Mouse (Mus musculus): ENCODE measurements around the gene Ovch2. TPM values are rescaled to one million over a fixed set of nuclear protein-coding genes. Genes with fewer than 3 reads are reported as not detected.
"Not testable (repeated sequence)": the region's sequence is repeated elsewhere in the genome, so short reads cannot be mapped to it uniquely, and the experiment has no call there.

Gene Ovch2
- polyA plus RNA-seq (2014; fragmentation: Nextera tagmentation; extraction: Ambion mirVana) = not detected in 2 replicates

DNA sequence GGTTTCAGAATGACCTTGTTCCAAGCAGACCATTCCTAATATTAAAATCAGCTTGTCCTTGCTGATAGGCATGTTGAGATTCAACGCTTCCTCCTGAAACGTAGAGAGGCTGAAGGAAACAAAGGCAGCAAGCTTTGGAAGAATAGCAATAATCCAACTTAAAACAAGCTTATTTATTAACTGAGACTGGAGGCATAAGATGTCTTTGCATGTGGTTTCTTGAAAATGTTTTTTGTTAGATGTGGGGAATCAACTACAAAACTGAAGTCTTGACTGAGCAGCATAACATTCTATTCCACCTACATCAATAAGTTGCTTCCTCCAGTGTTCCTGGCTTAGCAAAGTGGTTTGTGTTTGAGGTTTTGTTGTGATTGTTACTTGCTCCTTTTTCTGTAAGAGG is at the start of gene Ovch2:
Ovch2 (minus strand) TSS at position 101 of the 400 bp plus-strand sequence.
- 77% methylated on average over 2 of the region's 2 CpGs for WGBS
- H3K4me3 ChIP-seq (ENCODE audit: low read depth, low read length) = no peak within 1 kb of the TSS
- H3K9ac ChIP-seq (ENCODE audit: low read depth, low read length) = no peak within 1 kb of the TSS
- no peaks in the 10 kb centered on the region; the same call in 1 of the 2 replicates for H3K4me1 ChIP-seq (ENCODE audit: control insufficient read depth, insufficient read depth, low read length)
- H3K9me3 ChIP-seq (ENCODE audit: control insufficient read depth, low read length) = no peaks in the 10 kb centered on the region
- H3K4me2 ChIP-seq (ENCODE audit: low read depth, low read length) = no peak within 1 kb of the TSS
- H3K36me3 ChIP-seq (ENCODE audit: control insufficient read depth, insufficient read depth, low read length) = no peaks in the 10 kb centered on the region
- DNase-seq (ENCODE audit: low spot score) (no peak), ATAC-seq (ENCODE audit: low read depth) (no peak)
- H3K27ac ChIP-seq (replicated peaks; ENCODE audit: low read depth, low read length) = no peak within 1 kb of the TSS
- H3K27me3 ChIP-seq (replicated peaks; ENCODE audit: control insufficient read depth, insufficient read depth, low read length) = no peaks in the 10 kb centered on the region

- H3K27ac ChIP-seq (replicated peaks; ENCODE audit: low read depth, low read length); ATAC-seq (ENCODE audit: low read depth); H3K36me3 ChIP-seq (ENCODE audit: control insufficient read depth, insufficient read depth, low read length); H3K9ac ChIP-seq (ENCODE audit: low read depth, low read length); DNase-seq (ENCODE audit: low spot score); H3K9me3 ChIP-seq (ENCODE audit: control insufficient read depth, low read length); H3K27me3 ChIP-seq (replicated peaks; ENCODE audit: control insufficient read depth, insufficient read depth, low read length); H3K4me1 ChIP-seq (ENCODE audit: control insufficient read depth, insufficient read depth, low read length); H3K4me3 ChIP-seq (ENCODE audit: low read depth, low read length); H3K4me2 ChIP-seq (ENCODE audit: low read depth, low read length): not testable (repeated sequence)
- WGBS = 78% methylated on average over 1 of the region's 1 CpGs
Measured at GRCm38 (mm10) chr7:107847390-107847789, 46.4 kb upstream of the Ovch2 start, which contains the start of gene Olfr470. Gene Olfr470 (minus strand): TSS chr7:107847490.

DNA sequence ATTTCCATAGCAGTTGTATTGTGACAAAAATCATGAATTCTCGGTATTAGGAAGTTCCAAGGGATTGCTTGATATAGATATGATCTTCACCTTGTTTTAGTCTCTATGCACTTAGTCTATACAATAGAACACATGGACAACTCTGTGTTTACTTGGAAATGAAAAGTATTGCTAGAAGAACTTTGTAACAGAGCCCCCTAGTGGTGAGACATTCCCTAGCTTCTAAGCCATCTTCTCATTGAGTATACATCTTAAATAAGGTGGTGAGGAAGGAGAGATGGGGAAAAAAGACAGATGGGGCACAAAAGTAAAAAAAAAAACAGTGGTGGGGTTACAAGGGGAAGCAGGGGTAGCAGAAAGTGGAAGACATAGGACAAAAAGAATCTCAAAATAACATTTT is 40.7 kb upstream of the Ovch2 start:
- peak; percentile 17 for DNase-seq (ENCODE audit: low spot score)
- Histone ChIP-seq H3K27me3 (replicated peaks; ENCODE audit: control insufficient read depth, insufficient read depth, low read length) (no peaks in the 10 kb centered on the region), H3K4me1 (ENCODE audit: control insufficient read depth, insufficient read depth, low read length) (no peaks in the 10 kb centered on the region), H3K9ac (ENCODE audit: low read depth, low read length) (no peak overlapping the region), H3K9me3 (ENCODE audit: control insufficient read depth, low read length) (no peaks in the 10 kb centered on the region), H3K4me2 (ENCODE audit: low read depth, low read length) (no peak overlapping the region), H3K36me3 (ENCODE audit: control insufficient read depth, insufficient read depth, low read length) (no peaks in the 10 kb centered on the region), H3K4me3 (ENCODE audit: low read depth, low read length) (no peak overlapping the region), H3K27ac (replicated peaks; ENCODE audit: low read depth, low read length) (no peak overlapping the region)
- WGBS = 77% methylated on average over 1 of the region's 1 CpGs
- no peak for ATAC-seq (ENCODE audit: low read depth)

DNA sequence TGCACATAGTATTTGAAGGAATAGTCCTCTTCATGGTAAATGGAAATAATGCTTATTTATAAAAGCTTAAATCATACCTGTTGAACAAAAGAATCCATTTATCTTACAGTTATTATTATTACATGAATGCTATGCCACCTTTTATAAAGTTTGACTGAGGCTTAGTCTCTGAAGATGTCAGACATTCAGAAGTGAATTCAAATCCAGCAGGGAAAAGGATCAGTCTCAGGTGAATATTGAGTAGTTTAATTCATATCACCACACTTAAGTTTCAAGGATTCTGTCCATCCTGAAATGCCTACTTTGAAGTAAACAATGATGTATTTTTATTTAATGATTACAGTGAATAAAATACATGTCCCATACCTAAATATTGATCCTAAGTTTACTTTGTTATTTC is 24.4 kb upstream of the Ovch2 start, which contains the start of gene Olfr469:
Olfr469 (minus strand) TSS at position 101 of the 400 bp plus-strand sequence.
- ATAC-seq (ENCODE audit: low read depth); H3K4me2 ChIP-seq (ENCODE audit: low read depth, low read length); DNase-seq (ENCODE audit: low spot score); H3K4me3 ChIP-seq (ENCODE audit: low read depth, low read length); H3K9me3 ChIP-seq (ENCODE audit: control insufficient read depth, low read length); H3K4me1 ChIP-seq (ENCODE audit: control insufficient read depth, insufficient read depth, low read length); H3K9ac ChIP-seq (ENCODE audit: low read depth, low read length); H3K36me3 ChIP-seq (ENCODE audit: control insufficient read depth, insufficient read depth, low read length); H3K27ac ChIP-seq (replicated peaks; ENCODE audit: low read depth, low read length); H3K27me3 ChIP-seq (replicated peaks; ENCODE audit: control insufficient read depth, insufficient read depth, low read length): not testable (repeated sequence)

DNA sequence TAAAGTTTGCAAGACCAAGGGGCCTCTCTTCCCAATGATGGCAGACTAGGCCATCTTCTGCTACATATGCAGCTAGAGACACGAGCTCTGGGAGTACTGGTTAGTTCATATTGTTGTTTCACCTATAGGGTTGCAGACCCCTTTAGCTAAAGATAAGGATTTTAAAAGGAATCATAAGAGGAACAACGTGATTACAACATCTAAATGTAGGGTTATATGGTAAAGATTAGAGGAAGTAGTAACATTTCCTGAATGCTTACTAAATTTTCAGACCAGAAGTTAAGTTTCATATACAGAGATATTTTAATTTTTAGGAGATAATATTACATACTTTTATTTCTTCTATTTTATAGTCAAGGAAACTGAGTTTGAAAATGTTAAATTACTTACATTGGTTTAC is 22.9 kb upstream of the Ovch2 start:
- not testable (repeated sequence) for H3K4me3 ChIP-seq (ENCODE audit: low read depth, low read length)

GRCm38 (mm10) chr7:107819442-107819841 is 18.4 kb upstream of the Ovch2 start:
- no peak for ATAC-seq (ENCODE audit: low read depth)
- DNase-seq (ENCODE audit: low spot score) = peak; percentile 23

More for the DNA sequence above, 22.9 kb upstream of the Ovch2 start:
- ATAC-seq (ENCODE audit: low read depth); H3K27ac ChIP-seq (replicated peaks; ENCODE audit: low read depth, low read length); H3K27me3 ChIP-seq (replicated peaks; ENCODE audit: control insufficient read depth, insufficient read depth, low read length); H3K9me3 ChIP-seq (ENCODE audit: control insufficient read depth, low read length); H3K36me3 ChIP-seq (ENCODE audit: control insufficient read depth, insufficient read depth, low read length); H3K4me1 ChIP-seq (ENCODE audit: control insufficient read depth, insufficient read depth, low read length); DNase-seq (ENCODE audit: low spot score); H3K9ac ChIP-seq (ENCODE audit: low read depth, low read length); H3K4me2 ChIP-seq (ENCODE audit: low read depth, low read length): not testable (repeated sequence)
- 49% methylated on average over 2 of the region's 2 CpGs for WGBS

GRCm38 (mm10) chr7:107811963-107812362 is 11.0 kb upstream of the Ovch2 start, which contains the start of gene Olfr467:
Gene Olfr467 (plus strand): TSS chr7:107812263.
- Histone ChIP-seq H3K27ac (replicated peaks; ENCODE audit: low read depth, low read length) (no peak within 1 kb of the TSS), H3K36me3 (ENCODE audit: control insufficient read depth, insufficient read depth, low read length) (no peaks in the 10 kb centered on the region), H3K4me2 (ENCODE audit: low read depth, low read length) (no peak within 1 kb of the TSS), H3K4me3 (ENCODE audit: low read depth, low read length) (no peak within 1 kb of the TSS), H3K9ac (ENCODE audit: low read depth, low read length) (no peak within 1 kb of the TSS), H3K4me1 (ENCODE audit: control insufficient read depth, insufficient read depth, low read length) (no peaks in the 10 kb centered on the region), H3K27me3 (replicated peaks; ENCODE audit: control insufficient read depth, insufficient read depth, low read length) (no peaks in the 10 kb centered on the region), H3K9me3 (ENCODE audit: control insufficient read depth, low read length) (peaks cover 6% of the 10 kb centered on the region; the same call in 1 of the 2 replicates)
- DNase-seq (ENCODE audit: low spot score) (no peak), ATAC-seq (ENCODE audit: low read depth) (no peak)

More at GRCm38 (mm10) chr7:107819442-107819841, 18.4 kb upstream of the Ovch2 start:
- no peak overlapping the region for H3K9ac ChIP-seq (ENCODE audit: low read depth, low read length)
- H3K27ac ChIP-seq (replicated peaks; ENCODE audit: low read depth, low read length) = no peak overlapping the region
- no peak overlapping the region for H3K4me2 ChIP-seq (ENCODE audit: low read depth, low read length)
- no peak overlapping the region for H3K4me3 ChIP-seq (ENCODE audit: low read depth, low read length)
- H3K27me3 ChIP-seq (replicated peaks; ENCODE audit: control insufficient read depth, insufficient read depth, low read length) = no peaks in the 10 kb centered on the region
- H3K9me3 ChIP-seq (ENCODE audit: control insufficient read depth, low read length) = no peaks in the 10 kb centered on the region
- no peaks in the 10 kb centered on the region for H3K4me1 ChIP-seq (ENCODE audit: control insufficient read depth, insufficient read depth, low read length)
- H3K36me3 ChIP-seq (ENCODE audit: control insufficient read depth, insufficient read depth, low read length) = no peaks in the 10 kb centered on the region

DNA sequence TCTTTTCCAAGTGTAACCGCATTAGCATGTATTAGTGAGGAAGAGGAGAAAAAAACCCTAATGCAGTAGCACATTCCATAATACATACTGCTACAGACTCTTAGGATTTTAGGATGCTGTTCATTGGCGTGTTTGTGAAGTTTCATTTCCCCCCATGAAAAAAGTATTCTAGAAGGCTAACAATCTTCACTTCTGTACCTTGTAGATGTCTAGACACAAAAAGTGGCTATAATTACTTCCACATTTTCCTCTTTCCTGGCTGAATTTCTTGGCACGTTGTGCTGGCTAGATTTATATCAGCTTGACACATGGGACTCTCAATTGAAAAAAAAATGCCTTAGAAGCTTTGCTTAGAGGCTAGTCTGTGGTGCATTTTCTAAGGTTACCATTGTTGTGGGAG is 1.1 kb upstream of the Ovch2 start:
- H3K27me3 ChIP-seq (replicated peaks; ENCODE audit: control insufficient read depth, insufficient read depth, low read length) = no peaks in the 10 kb centered on the region
- no peak overlapping the region for H3K4me3 ChIP-seq (ENCODE audit: low read depth, low read length)
- no peaks in the 10 kb centered on the region; the same call in 1 of the 2 replicates for H3K4me1 ChIP-seq (ENCODE audit: control insufficient read depth, insufficient read depth, low read length)
- H3K9me3 ChIP-seq (ENCODE audit: control insufficient read depth, low read length) = no peaks in the 10 kb centered on the region
- no peak for ATAC-seq (ENCODE audit: low read depth)
- H3K9ac ChIP-seq (ENCODE audit: low read depth, low read length) = no peak overlapping the region
- no peak overlapping the region for H3K4me2 ChIP-seq (ENCODE audit: low read depth, low read length)
- peak; percentile 68 for DNase-seq (ENCODE audit: low spot score)
- H3K27ac ChIP-seq (replicated peaks; ENCODE audit: low read depth, low read length) = no peak overlapping the region
- H3K36me3 ChIP-seq (ENCODE audit: control insufficient read depth, insufficient read depth, low read length) = no peaks in the 10 kb centered on the region
- 36% methylated on average over 3 of the region's 3 CpGs for WGBS

- no peak for DNase-seq (ENCODE audit: low spot score)
- WGBS = 75% methylated on average over 2 of the region's 2 CpGs
- Histone ChIP-seq H3K9me3 (ENCODE audit: control insufficient read depth, low read length) (no peaks in the 10 kb centered on the region), H3K9ac (ENCODE audit: low read depth, low read length) (no peak overlapping the region), H3K4me1 (ENCODE audit: control insufficient read depth, insufficient read depth, low read length) (no peaks in the 10 kb centered on the region), H3K27ac (replicated peaks; ENCODE audit: low read depth, low read length) (no peak overlapping the region), H3K36me3 (ENCODE audit: control insufficient read depth, insufficient read depth, low read length) (no peaks in the 10 kb centered on the region), H3K4me3 (ENCODE audit: low read depth, low read length) (no peak overlapping the region), H3K27me3 (replicated peaks; ENCODE audit: control insufficient read depth, insufficient read depth, low read length) (no peaks in the 10 kb centered on the region), H3K4me2 (ENCODE audit: low read depth, low read length) (no peak overlapping the region)
- ATAC-seq (ENCODE audit: low read depth) = no peak
Measured at GRCm38 (mm10) chr7:107796500-107796899, 4.5 kb downstream of the Ovch2 start.
